Comparison of ENCODE assay signal across 17 mouse cellular contexts in the genomic region with DNA sequence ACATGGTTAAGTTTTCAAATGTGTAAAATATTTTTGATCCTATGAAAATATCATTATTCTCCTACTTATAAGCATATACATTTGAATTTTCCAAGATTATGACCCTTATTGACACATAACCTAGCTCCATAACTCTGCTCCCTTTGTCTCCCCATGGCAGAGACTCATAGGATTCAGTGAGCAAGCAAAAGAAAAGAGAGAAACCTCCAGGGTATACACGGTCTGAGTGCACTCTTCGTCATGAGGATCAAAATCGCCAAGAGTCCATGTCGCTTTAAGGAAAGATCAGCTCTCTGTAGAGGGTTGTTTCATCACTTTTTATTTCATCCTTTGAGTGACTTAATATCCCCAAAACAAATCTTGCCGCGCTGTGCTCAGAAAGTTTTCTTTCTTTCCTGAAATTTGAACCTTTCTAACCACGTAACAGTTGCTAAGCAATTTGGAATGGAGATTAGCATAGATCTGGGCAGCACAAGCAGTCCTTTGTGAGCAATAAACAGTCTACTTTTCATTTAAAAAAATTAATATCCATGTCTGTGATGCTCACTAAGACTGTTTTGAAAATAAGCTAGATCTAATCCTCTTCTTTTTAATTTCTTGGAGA.
DNase-seq lines count a peak whose midpoint lies in the region; ATAC-seq and TF ChIP-seq lines count a peak whose summit lies in the region.
"Had no signal": no experiment of that assay in that cellular context is flagged by ENCODE, and none has a peak within 500 bp of the region (broad histone marks: within the 10 kb centered on the region; RNA-seq: fewer than 3 reads in every experiment).

No protein-coding gene starts in this region.

- WGBS in midbrain, postnatal 0 days = 18% methylated on average over 7 of the region's 7 CpGs

- peak; percentile 4 for DNase-seq in cerebellum, adult 9-11 months
- no peak for DNase-seq in cerebellum, postnatal 14 days
- no peak for DNase-seq in layer of hippocampus, adult 2 months (ENCODE audit: low spot score in 2 of 2)
- no peak for DNase-seq in layer of hippocampus, postnatal 36 days
- DNase-seq in forelimb bud, embryonic 11.5 days (ENCODE audit: low read depth, low spot score) = peak; percentile 20
- DNase-seq in midbrain, postnatal 0 days (ENCODE audit: low spot score) = peak; percentile 11
- no peak for DNase-seq in right cerebral cortex, postnatal 4 days
- no peak for DNase-seq in kidney, postnatal 10 days
- DNase-seq: adrenal gland, adult 2 months; cerebellum, adult 18-20 months had no signal

- H3K4me2 ChIP-seq in midbrain, postnatal 0 days (ENCODE audit: low read depth, low read length, poor library complexity, severe bottlenecking) = peak overlapping the region; percentile 1; the same call in 1 of the 2 replicates
- H3K4me2 ChIP-seq: heart, embryonic 13.5 days; liver, embryonic 15.5 days; stomach, embryonic 15.5 days had no signal

- H3K4me1 ChIP-seq in midbrain, postnatal 0 days (ENCODE audit: insufficient read depth, low read length) = no peaks in the 10 kb centered on the region
- H3K4me1 ChIP-seq: heart, embryonic 13.5 days; liver, embryonic 15.5 days; stomach, embryonic 15.5 days had no signal

- no peak for TF ChIP-seq CTCF in layer of hippocampus, adult 2 months (conservative IDR thresholded peaks at IDR 0.05)
- no peak for TF ChIP-seq CTCF in midbrain, postnatal 0 days (IDR thresholded peaks at IDR 0.05)

- H3K9me3 ChIP-seq in midbrain, postnatal 0 days (ENCODE audit: low read length) = no peaks in the 10 kb centered on the region
- H3K9me3 ChIP-seq: heart, embryonic 13.5 days; liver, embryonic 15.5 days; stomach, embryonic 15.5 days had no signal

- ATAC-seq in midbrain, postnatal 0 days (ENCODE audit: low FRiP score) = no peak
- ATAC-seq: intestine, embryonic 16.5 days; lung, postnatal 0 days had no signal

- peak overlapping the region; percentile 19; the same call in 1 of the 2 replicates for H3K4me3 ChIP-seq in layer of hippocampus, adult 2 months
- H3K4me3 ChIP-seq in midbrain, postnatal 0 days (ENCODE audit: low read depth, low read length) = no peak overlapping the region
- H3K4me3 ChIP-seq: heart, embryonic 13.5 days; left cerebral cortex, adult 2 months; liver, embryonic 15.5 days; stomach, embryonic 15.5 days had no signal

- no peaks in the 10 kb centered on the region for H3K27me3 ChIP-seq in midbrain, postnatal 0 days (ENCODE audit: insufficient read depth, low read length)
- H3K27me3 ChIP-seq: heart, embryonic 13.5 days; liver, embryonic 15.5 days; stomach, embryonic 15.5 days had no signal

- H3K36me3 ChIP-seq in midbrain, postnatal 0 days (ENCODE audit: insufficient read depth, low read length) = no peaks in the 10 kb centered on the region
- H3K36me3 ChIP-seq: heart, embryonic 13.5 days; liver, embryonic 15.5 days; stomach, embryonic 15.5 days had no signal

- 0 out of 2 replicates have a peak overlapping the region, but pooled peaks have one; percentile 24 for H3K27ac ChIP-seq in layer of hippocampus, adult 2 months
- H3K27ac ChIP-seq in midbrain, postnatal 0 days (ENCODE audit: low read depth, low read length) = no peak overlapping the region
- H3K27ac ChIP-seq: heart, embryonic 13.5 days; kidney, postnatal 0 days; left cerebral cortex, adult 2 months; liver, embryonic 15.5 days; stomach, embryonic 15.5 days had no signal

- no peak overlapping the region for H3K9ac ChIP-seq in midbrain, postnatal 0 days (replicated peaks; ENCODE audit: low read length, poor library complexity, severe bottlenecking)
- H3K9ac ChIP-seq: heart, embryonic 13.5 days; liver, embryonic 15.5 days; stomach, embryonic 15.5 days had no signal

Comparison
In these comparisons a context has a peak if more than half of its experiments do, and no peak if none do; other contexts are left out.
1. DNase-seq: peak in cerebellum, adult 9-11 months (single experiment), forelimb bud, embryonic 11.5 days (single experiment) and midbrain, postnatal 0 days (single experiment); none in cerebellum, postnatal 14 days (0 of 2), layer of hippocampus, adult 2 months (0 of 2), layer of hippocampus, postnatal 36 days (0 of 2), right cerebral cortex, postnatal 4 days (single experiment) and kidney, postnatal 10 days (single experiment).